Mouse (Mus musculus) regulatory T cell (primary cell): Measurements from ENCODE around the gene Vav1.

ENCODE experiments used
- in situ Hi-C: fragments of 300-600 bp; cut with MboI, MseI; formaldehyde crosslinking; loops from one replicate; pipeline ENCODE4 v1.15.1; 2025; ENCODE audit warnings: high pct_unique_total_duplicates

Gene Vav1

DNA sequence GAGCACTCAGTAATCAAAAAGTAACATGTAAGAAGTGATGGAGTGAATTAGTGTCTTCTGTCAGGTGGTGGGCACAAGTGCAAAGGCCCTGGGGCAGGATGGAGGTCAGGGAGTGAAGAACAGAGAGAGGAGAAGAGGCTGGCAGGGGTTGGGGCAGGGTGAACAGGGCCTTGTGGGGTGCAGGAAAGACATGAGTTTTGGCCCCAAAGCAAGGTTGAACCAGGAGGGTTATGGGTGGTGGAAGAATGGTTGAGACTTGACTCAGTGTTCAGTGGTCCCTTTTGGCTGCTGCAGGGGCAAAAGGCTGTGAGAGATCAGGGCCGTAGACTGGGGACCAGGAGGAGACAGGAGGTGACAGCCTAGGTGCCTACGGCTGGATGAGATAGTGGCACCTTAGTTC lies 363 bp upstream of the Vav1 start:
- in situ Hi-C loops = loop anchor here (25.0 kb wide), 1 partner anchor 1241 kb away; the partner anchor contains the start of genes Chaf1a and Sh3gl1

DNA sequence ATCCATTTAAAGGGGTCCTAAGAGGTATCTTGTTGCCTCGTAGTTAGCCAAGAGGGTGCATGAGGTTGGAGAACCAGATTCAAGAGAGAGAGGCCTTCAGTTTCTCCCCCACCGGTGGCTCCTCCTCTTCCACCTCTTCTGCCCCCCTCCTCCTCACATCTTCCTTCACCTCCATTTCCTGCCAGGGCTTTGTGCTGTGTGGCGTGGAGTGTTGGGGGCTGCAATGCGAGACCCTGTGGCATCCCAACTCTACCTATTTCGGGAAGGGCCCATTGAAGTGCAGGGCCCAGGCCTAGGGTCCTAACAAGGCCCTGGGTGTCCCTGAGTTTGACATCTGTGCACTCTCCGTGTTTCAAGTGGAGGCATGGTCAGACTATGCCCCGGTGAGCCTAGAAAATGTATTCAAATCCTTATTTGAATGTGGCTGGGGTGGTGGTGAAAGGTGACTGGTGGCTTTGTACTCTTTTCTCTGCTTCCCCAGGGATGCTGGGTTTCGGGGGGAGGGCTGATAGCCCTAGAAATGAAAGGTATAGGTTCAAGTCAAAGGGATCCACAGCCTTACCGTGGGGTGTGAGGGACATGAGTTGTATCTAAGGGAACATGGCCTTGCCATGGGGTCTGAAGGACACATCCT lies 808 bp downstream of the Vav1 start:
- in situ Hi-C loops = loop anchor here (25.0 kb wide), 1 partner anchor 1242 kb away; the partner anchor contains the start of genes Chaf1a and Sh3gl1

DNA sequence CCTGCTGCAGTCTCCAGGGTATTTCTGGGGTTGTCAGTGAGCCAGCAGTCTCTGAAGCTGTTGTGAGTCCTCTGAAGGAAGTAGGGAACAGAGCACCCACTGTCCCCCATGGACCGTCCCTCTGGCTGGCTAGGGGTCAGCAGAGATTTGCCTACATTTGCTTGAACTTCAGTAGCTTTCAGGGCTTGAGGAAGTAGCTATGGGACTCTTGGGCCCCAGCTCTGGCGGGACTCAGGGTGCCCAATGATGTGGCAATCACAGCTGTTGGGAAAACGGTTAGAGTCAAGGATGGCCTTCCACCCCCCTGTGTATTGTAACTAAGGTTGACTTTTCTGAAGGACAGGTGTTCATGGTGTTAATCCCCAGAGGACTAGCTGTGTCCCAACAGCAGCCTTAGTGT lies 1.5 kb downstream of the Vav1 start:
- in situ Hi-C loops = loop anchor here (25.0 kb wide), 1 partner anchor 1243 kb away; the partner anchor contains the start of genes Chaf1a and Sh3gl1

DNA sequence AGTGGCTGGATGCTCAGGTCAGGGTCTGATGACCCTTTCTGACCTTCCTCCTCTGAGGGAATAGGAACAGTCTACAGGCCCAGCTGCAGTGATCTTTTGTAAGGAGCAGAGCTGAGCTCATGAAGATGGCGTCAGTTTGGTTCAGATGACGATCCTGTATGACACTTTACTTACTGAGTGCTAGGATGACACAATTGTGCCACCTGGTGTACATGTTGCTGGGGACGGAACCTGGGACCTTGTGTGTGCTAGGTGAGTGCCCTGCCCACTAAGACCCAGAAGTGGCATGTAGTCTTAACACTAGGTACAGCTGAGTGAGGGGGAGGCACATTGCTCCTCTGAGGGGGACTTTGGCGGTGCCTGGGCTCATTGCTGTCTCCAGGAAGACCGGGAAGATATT lies 5.0 kb downstream of the Vav1 start:
- in situ Hi-C loops = loop anchor here (25.0 kb wide), 1 partner anchor 1247 kb away; the partner anchor contains the start of genes Chaf1a and Sh3gl1

DNA sequence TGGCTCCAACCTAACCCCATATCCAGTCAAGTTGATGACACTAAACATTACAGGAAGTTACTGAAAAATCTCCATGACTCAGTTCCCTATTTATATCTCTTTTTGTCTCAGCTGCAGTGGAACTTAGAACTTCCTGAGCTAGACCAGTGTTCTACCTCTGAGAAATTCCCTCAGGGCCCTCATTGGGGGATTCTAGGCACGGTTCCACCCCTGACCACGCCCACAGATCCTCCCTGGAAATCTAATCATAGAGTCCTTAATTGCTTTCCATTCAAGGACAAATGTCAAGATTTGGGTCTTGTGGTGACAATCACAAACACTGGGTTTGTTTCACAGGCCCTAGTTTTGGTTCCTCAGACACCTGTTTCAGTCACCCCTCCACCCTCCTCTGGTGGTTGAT lies 6.2 kb downstream of the Vav1 start:
- in situ Hi-C loops = loop anchor here (25.0 kb wide), 1 partner anchor 1248 kb away; the partner anchor contains the start of genes Chaf1a and Sh3gl1

DNA sequence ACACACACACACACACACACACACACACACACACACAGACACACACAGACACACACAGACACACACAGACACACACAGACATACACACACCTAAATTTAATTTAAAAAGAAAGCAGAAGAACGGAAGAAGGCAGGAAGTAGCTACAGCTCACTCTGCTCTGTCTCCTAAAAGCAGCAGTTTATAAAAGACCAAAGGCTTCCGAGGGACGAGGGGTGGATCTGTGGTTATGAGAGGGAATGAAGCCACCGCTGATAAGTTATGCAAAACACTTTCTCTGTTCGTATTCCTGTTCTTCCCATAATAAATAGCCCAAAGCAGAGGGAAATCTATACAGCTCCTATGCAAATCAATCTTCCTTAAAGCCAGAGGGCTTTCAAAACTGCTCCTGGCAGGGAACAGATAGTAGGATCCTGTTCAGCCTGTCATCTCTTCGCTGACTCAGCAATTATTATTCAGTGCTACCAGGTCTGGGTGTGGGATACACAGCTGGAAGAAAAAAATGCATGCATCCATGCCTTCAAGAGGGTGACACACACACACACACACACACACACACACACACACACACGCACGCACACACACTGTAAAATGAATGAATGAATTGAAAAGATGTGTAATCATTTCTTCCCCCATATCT lies 7.9 kb downstream of the Vav1 start:
- in situ Hi-C loops = loop anchor here (25.0 kb wide), 1 partner anchor 1250 kb away; the partner anchor contains the start of genes Chaf1a and Sh3gl1

DNA sequence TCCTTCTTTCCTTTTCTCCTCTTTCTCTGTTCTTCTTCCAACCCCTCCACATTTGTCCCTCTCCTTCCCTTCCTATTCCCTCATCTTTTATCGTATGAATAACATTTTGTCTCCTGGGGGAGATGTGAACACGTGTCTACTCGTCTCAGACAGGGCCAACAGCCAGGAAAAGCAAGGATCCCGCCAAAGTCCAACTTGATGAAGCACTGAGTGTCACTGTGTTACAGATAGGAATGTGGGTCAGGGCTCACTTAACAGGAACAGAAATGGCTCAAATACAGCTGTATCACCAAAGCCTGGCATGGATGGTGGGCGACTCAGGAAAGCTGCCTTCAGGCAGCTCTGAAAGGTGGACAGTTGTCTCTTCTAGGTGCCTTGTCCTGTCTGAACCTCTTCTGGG lies 10.4 kb downstream of the Vav1 start:
- in situ Hi-C loops = loop anchor here (25.0 kb wide), 1 partner anchor 1252 kb away; the partner anchor contains the start of genes Chaf1a and Sh3gl1

DNA sequence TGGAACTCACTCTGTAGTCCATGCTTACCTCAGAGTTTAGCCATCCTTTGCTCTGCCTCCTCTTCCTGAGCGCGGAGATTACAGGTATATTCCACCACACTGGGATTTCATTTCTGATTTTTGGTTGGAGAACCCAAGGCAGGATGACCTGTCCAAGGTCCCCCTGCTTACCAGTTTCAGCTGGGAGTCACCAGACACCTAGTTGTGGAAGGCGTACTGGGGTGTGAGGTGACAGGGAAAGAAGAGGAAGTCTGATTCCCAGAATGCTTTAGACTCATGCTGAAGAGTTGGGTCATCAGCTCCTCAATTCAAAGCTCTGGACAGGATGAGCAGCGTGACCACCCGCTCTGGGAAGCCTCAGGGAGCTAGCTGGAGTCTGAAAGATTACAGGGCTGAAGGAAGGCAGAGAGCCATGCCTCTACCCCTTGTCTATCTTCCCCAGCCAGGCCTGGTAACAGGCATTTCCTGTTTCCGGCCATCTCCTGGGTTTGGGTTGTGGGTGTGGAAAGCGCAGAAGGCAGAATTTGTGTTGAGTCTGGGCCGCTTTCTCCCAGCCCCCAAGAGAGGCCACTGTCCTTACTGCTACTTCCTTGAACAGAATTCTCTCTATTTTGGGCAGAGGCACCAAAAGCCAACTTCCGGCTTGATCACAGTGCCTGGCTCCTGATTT lies 11.2 kb downstream of the Vav1 start:
- in situ Hi-C loops = loop anchor here (5.0 to 25.0 kb wide), 2 partner anchors 43 to 1253 kb away; partner anchors contain the start of genes Chaf1a, Gpr108, Sh3gl1 and Trip10

DNA sequence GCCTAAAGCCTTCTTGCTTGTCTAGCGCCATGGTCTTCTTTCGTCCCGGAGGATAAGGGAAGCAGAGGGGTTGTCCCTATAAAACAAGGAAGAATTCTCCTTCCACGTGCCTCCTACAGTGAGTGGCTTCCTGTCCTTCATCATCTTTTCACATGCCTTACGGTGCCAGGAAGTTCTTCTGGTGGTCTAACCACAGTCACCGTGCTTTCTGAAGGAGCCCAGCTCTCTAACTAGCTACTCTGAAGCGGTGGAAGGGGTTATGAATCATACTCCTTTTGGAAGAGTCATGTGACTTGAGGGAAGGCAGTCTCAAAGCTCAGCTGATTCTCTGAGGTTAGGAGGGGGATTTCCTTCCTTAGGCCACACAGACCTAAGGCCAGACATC lies 11.8 kb downstream of the Vav1 start:
- in situ Hi-C loops = loop anchor here (5.0 to 25.0 kb wide), 2 partner anchors 43 to 1253 kb away; partner anchors contain the start of genes Chaf1a, Gpr108, Sh3gl1 and Trip10

DNA sequence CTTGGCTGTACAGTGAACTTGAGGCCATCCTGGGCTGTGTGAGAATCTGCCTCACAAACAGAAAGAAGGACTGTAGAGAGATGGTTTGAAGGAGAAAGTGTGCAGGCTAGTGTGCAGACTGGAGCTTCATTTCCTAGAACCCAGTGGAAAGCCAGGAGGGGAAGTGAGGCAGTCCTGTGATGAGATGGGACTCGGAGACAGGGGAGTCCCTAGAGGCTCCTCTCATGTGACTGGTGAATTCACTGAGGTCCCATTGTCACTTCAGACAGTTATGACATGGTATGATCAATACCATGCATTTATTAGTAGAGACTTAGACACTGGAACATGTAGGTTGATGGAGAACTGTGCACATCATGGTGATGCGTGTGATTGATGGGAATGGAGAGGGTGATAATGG lies 13.4 kb downstream of the Vav1 start:
- in situ Hi-C loops = loop anchor here (5.0 to 25.0 kb wide), 2 partner anchors 45 to 1255 kb away; partner anchors contain the start of genes Chaf1a, Gpr108, Sh3gl1 and Trip10

DNA sequence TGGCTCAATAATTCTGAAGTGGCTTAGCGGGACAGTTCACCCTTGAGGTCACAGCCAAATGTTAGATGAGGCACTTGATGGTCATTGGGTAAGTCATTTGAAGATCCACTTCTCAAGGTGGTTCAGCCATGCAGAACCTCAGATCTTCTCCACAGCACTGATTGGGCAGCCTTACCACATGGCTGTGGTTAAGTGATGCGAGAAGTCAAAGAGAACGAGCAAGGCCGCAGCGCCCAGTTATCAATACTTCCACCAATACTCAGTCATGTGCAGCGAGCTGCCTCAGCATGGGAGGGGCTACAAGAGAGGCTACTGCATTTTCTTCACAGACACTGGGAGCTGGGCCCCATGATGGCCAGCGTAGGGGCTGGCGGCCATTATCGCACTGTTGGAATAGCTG lies 14.1 kb downstream of the Vav1 start:
- in situ Hi-C loops = loop anchor here (5.0 to 25.0 kb wide), 2 partner anchors 46 to 1256 kb away; partner anchors contain the start of genes Chaf1a, Gpr108, Sh3gl1 and Trip10

DNA sequence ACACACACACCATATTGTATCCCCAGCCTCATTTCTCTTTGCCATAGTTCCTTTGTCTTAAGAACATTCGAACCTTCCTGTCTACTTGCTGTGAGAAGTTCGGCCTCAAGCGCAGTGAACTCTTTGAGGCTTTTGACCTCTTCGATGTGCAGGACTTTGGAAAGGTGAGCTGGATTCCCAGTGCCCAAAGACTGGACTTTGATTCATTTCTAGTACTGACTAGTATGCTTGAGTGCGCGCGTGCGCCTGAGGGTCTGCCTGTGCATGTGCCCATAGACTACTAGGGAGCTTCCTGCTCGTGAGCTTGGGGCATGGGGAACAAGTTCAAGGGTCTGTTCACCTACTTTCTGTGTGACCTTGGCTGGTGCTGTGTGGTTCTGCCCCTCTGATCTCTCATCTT lies 17.0 kb downstream of the Vav1 start:
- in situ Hi-C loops = loop anchor here (25.0 kb wide), 1 partner anchor 1259 kb away; the partner anchor contains the start of genes Chaf1a and Sh3gl1

DNA sequence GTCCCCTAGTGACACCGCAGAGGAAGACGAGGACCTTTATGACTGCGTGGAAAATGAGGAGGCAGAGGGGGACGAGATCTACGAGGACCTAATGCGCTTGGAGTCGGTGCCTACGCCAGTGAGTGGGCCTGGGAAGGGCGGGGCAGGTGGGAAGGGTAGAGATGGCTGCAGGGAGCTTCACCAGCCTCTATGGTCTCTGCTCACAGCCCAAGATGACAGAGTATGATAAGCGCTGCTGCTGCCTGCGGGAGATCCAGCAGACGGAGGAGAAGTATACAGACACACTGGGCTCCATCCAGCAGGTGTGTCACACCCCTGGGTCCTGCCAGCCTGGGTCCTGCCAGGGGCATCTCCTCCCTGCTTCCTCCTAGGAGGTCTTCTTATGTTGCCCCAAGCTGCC lies 18.1 kb downstream of the Vav1 start:
- in situ Hi-C loops = loop anchor here (25.0 kb wide), 1 partner anchor 1260 kb away; the partner anchor contains the start of genes Chaf1a and Sh3gl1

DNA sequence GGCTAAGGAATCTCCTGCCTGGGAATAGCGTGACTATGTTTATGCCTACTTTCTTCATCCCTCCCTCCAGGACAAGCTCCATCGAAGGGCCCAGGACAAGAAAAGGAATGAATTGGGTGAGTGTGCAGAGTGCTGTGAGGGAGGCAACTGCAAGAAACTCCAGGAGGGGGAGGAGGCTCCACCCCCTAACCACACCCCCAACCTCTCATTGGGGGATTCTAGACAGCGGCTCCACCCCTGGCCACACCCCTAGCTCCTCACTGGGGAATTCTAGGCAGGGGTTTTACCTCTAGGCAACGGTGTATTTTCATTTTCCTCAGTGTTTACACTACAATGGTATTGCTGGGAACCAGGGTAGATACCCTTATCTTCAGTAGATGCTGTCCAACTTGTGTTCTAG lies 26.7 kb downstream of the Vav1 start:
- in situ Hi-C loops = no loop called here

DNA sequence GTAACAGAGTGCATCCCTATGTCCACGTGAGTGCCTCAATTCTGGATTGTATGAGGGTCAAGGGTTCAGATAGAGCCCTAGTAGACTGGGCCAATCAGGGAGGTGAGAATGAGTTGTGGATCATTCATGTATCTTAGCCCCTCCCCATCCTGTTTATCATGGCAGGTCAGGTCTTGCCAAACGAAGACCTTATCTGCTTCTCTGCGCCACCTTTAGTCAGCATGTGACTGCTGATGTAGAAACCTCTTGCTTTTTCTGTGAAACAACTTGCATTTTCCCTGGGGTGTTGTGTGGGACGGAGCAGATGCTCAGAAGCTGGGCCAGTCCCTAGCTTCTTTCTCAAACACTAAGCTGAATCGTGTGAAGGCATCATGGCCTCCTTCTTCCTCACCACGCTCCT lies 28.2 kb downstream of the Vav1 start:
- in situ Hi-C loops = no loop called here

DNA sequence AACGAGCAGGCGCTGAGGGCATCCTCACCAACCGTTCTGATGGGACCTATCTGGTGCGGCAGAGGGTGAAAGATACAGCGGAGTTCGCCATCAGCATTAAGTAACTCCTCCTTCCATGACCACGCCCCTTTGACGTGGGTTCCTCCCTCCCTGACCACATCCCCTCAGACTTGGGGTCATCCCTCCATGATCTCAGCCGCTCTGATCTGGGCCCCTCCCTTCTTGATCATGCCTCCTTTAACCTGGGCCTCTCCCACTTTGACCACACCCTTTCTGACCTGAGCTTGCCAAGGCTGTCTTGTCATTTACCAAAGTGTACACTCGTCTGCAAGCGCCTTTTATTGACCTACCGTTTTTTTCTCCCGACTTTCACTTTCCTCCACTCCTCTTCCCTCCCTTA lies 32.9 kb downstream of the Vav1 start:
- in situ Hi-C loops = no loop called here

DNA sequence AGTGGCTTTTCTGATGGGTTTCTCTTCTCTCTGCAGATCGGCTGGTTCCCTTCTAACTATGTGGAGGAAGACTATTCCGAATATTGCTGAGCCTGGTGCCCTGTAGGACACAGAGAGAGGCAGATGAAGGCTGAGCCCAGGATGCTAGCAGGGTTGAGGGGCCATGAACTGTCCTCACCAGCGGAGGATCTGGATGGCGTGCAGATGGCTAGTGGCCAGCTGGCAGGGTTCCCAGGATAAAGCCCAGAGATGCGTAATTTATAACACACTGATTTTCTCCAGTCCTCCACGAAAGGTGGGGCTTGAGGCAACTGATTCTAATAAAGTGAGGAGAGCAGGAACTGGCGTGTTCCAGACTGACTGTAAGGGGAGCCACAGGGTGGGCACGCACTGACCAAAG lies 48.7 kb downstream of the Vav1 start:
- in situ Hi-C loops = no loop called here

DNA sequence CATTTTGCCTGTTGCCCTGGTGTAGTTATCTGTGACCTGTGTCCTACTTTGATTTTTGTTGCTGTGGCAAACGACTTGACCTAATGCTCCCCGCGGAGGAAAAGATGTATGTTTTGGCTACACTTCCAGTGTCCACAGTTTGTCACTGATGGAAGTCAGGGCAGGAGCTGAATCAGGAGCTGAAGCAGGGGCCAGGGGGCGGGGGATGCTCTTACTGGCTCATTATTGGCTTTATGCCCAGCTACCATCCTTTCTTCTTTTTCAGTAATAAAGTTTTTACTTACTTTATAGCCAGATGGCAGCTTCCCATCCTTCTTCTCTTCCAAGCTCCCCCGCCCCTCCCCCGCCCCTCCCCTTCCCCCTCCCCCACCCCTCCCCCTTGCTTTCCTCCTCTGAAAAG lies 50.0 kb downstream of the Vav1 start:
- in situ Hi-C loops = no loop called here

DNA sequence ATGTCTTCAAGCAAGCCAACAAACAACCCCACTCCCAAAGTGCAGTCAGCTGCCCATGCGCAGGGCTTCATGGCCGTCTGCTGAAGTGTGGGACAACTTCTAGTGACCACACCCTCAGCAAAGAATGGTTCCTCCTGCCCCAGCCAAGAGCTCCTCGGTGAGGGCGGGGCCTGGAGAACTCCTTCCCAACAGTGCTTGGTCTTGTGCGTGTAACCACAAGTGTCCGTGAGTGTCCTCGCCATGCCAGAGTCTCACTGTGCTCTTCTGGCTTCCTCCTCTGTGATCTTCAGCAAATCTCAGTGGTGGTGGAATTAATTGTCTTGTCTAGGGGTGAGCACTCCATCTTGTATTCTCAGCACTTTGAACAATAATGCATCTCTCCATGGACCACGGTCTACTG lies 52.1 kb downstream of the Vav1 start:
- in situ Hi-C loops = loop anchor here (5.0 kb wide), 2 partner anchors 104 to 234 kb away; partner anchors contain the start of gene C3

DNA sequence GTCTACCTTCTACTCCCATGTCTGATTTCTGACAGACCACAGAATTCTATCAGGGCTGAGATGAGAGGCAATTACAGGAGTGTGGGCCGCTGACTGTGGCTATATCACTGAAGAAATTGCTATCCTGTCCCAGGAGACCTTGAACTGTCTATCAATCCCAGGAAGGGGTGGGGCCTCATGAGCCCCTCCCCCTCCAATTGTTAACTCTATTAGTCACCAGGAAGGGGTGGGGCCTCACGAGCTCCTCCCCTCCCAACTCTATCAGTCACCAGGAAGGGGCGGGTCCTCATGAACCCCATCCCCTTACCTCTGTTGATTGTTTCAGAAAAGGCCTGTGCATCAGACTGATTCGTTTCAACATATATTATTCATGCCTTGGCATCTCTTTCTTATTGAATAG lies 53.3 kb downstream of the Vav1 start:
- in situ Hi-C loops = loop anchor here (5.0 kb wide), 2 partner anchors 105 to 235 kb away; partner anchors contain the start of gene C3

DNA sequence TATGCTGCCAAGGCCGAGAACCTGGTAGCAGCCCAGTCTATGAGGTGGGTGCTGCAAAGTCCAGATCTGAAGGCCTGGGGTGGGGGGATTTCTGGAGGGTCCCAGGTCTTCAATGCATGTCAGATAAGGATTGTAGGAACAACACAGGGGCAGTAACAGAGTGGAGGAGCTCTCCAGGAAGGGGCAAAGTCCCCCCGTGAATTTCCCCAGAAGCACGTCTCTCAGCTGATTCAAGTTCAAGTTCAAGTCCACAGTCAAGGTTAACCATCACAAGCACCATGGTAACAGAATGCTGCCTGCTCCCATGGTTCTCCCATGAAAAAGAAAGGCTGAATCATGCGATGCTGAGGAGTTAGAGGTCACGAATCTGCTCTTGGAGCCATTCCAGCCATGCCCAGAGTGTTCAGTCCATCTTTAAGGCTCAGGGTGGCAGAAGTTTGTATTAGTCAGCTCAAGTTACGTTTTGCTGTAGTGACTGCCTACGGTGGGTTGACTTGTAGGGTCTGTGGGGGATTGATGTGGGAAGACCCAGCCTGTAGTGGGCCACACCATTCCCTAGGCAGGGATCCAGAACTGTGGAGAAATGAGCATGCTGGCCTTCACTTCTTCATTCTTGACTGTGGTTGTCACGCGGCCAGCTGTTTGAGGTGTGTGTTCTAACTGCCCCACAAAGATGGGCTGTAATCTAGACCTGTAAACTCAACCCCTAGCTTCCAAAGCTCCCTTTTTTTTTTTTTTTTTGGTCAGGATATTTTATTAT lies 55.3 kb downstream of the Vav1 start:
- in situ Hi-C loops = loop anchor here (5.0 kb wide), 2 partner anchors 107 to 237 kb away; partner anchors contain the start of gene C3
